Mouse (Mus musculus) liver, embryonic 11.5 days (tissue): ENCODE measurements around the gene Sox5. TPM values are rescaled to one million over a fixed set of nuclear protein-coding genes. Genes with fewer than 3 reads are reported as not detected.
A peak's percentile ranks its signal among the peaks of the same experiment; 100 is the strongest.

Experiments
- ATAC-seq: fragments of 200-750 bp; cut with Nextera tagmentation; replicated peaks from 2 replicates; pipeline ENCODE4 v1.8.0; 2017; ENCODE audit warnings: moderate number of reproducible peaks, mild to moderate bottlenecking, moderate TSS enrichment, moderate library complexity; ENCODE audit not compliant: low FRiP score
- DNase-seq: peaks from one replicate; pipeline ENCODE4 v3.0.0-alpha.2; 2017; ENCODE audit warnings: low spot score
- H3K27ac ChIP-seq: fragments of 300-500 bp; sonication (generic); 2 replicates; pipeline ENCODE4 v1.5.1; 2014; ENCODE audit warnings: mild to moderate bottlenecking, low read depth, low read length, control low read depth
- H3K27me3 ChIP-seq: fragments of 300-500 bp; sonication (generic); replicated peaks from 2 replicates; pipeline ENCODE4 v1.6.1; 2014; ENCODE audit warnings: low read length, mixed read lengths; ENCODE audit not compliant: control insufficient read depth, insufficient read depth
- H3K36me3 ChIP-seq: fragments of 300-500 bp; sonication (generic); 2 replicates; pipeline ENCODE4 v1.6.1; 2014; ENCODE audit warnings: mild to moderate bottlenecking, low read length, moderate library complexity, mixed read lengths; ENCODE audit not compliant: control insufficient read depth, insufficient read depth
- H3K4me1 ChIP-seq: fragments of 300-500 bp; sonication (generic); replicated peaks from 2 replicates; pipeline ENCODE4 v1.6.1; 2014; ENCODE audit warnings: low read length, mixed read lengths; ENCODE audit not compliant: control insufficient read depth, insufficient read depth
- H3K4me2 ChIP-seq: fragments of 300-500 bp; sonication (generic); 2 replicates; pipeline ENCODE4 v1.6.1; 2014; ENCODE audit warnings: mild to moderate bottlenecking, control low read depth, moderate library complexity
- H3K4me3 ChIP-seq: fragments of 300-500 bp; sonication (generic); 2 replicates; pipeline ENCODE4 v1.5.1; 2014; ENCODE audit warnings: low read depth, low read length, control low read depth
- H3K9ac ChIP-seq: fragments of 300-500 bp; sonication (generic); 2 replicates; pipeline ENCODE4 v1.6.1; 2014; ENCODE audit warnings: low read depth, low read length, control low read depth
- H3K9me3 ChIP-seq: fragments of 300-500 bp; sonication (generic); 2 replicates; pipeline ENCODE4 v1.6.1; 2016; ENCODE audit warnings: low read length, inconsistent platforms, mixed read lengths; ENCODE audit not compliant: control insufficient read depth
- WGBS: fragments of 180-500 bp; shearing (Covaris S2); extraction: QIAGEN DNeasy Blood & Tissue Kit; methylation state at CpG from one replicate; pipeline ENCODE4 v1.1.7; 2014; 5-methylcytosine and 5-hydroxymethylcytosine counted together
- polyA plus RNA-seq: library from polyadenylated mRNA; unstranded; fragments of >200 nt; fragmentation: Nextera tagmentation; extraction: Ambion mirVana; gene quantifications from 2 replicates; pipeline ENCODE4 v1.2.1, GENCODE M21; 2014

The Sox5 gene
- polyA plus RNA-seq, 1 experiment from 2014 or later: 10.6 TPM

GRCm38 (mm10) chr6:144307551-144308149 lies 474.1 kb downstream of the Sox5 start:
- ATAC-seq: no peak
- Histone ChIP-seq H3K27ac (no peak overlapping the region), H3K4me1 (no peaks in the 10 kb centered on the region), H3K27me3 (no peaks in the 10 kb centered on the region), H3K4me2 (no peak overlapping the region), H3K36me3 (no peaks in the 10 kb centered on the region), H3K4me3 (no peak overlapping the region), H3K9me3 (no peaks in the 10 kb centered on the region), H3K9ac (no peak overlapping the region)
- no peak for DNase-seq
- 84% methylated on average over 12 of the region's 12 CpGs for WGBS

- Histone ChIP-seq H3K9ac (no peak overlapping the region), H3K4me1 (no peaks in the 10 kb centered on the region), H3K27me3 (no peaks in the 10 kb centered on the region), H3K36me3 (no peaks in the 10 kb centered on the region), H3K4me3 (no peak overlapping the region), H3K4me2 (no peak overlapping the region), H3K27ac (no peak overlapping the region), H3K9me3 (no peaks in the 10 kb centered on the region)
- WGBS: 84% methylated on average over 6 of the region's 6 CpGs
- ATAC-seq (no peak), DNase-seq (no peak)
Measured at GRCm38 (mm10) chr6:144302823-144303222, 479.0 kb downstream of the Sox5 start.

GRCm38 (mm10) chr6:144301082-144301481 lies 480.7 kb downstream of the Sox5 start:
- 81% methylated on average over 4 of the region's 4 CpGs for WGBS
- Histone ChIP-seq H3K36me3 (no peaks in the 10 kb centered on the region), H3K4me2 (no peak overlapping the region), H3K4me3 (no peak overlapping the region), H3K4me1 (no peaks in the 10 kb centered on the region), H3K27ac (no peak overlapping the region), H3K9me3 (no peaks in the 10 kb centered on the region), H3K27me3 (no peaks in the 10 kb centered on the region), H3K9ac (no peak overlapping the region)
- ATAC-seq: no peak
- DNase-seq: no peak

- no peaks in the 10 kb centered on the region for H3K4me1 ChIP-seq
- no peak for DNase-seq
- no peak overlapping the region for H3K4me3 ChIP-seq
- no peaks in the 10 kb centered on the region for H3K9me3 ChIP-seq
- H3K9ac ChIP-seq: no peak overlapping the region
- WGBS: 48% methylated on average over 7 of the region's 7 CpGs
- no peak overlapping the region for H3K27ac ChIP-seq
- H3K4me2 ChIP-seq: no peak overlapping the region
- 0 out of 2 replicates have a peak, but pooled peaks have one; percentile 29 for ATAC-seq
- H3K36me3 ChIP-seq: no peaks in the 10 kb centered on the region
- no peaks in the 10 kb centered on the region for H3K27me3 ChIP-seq
Measured at GRCm38 (mm10) chr6:144299503-144299858, 482.3 kb downstream of the Sox5 start.

- Histone ChIP-seq H3K9me3 (no peaks in the 10 kb centered on the region), H3K4me2 (no peak overlapping the region), H3K9ac (no peak overlapping the region), H3K4me3 (no peak overlapping the region), H3K27ac (no peak overlapping the region), H3K4me1 (no peaks in the 10 kb centered on the region), H3K27me3 (no peaks in the 10 kb centered on the region), H3K36me3 (no peaks in the 10 kb centered on the region)
- no peak for ATAC-seq
- no peak for DNase-seq
- 71% methylated on average over 23 of the region's 23 CpGs for WGBS
Measured at GRCm38 (mm10) chr6:144298641-144299502, 482.9 kb downstream of the Sox5 start.

- Histone ChIP-seq H3K27me3 (no peaks in the 10 kb centered on the region), H3K27ac (no peak overlapping the region), H3K4me1 (no peaks in the 10 kb centered on the region), H3K9ac (no peak overlapping the region), H3K4me3 (no peak overlapping the region), H3K36me3 (no peaks in the 10 kb centered on the region), H3K4me2 (no peak overlapping the region), H3K9me3 (no peaks in the 10 kb centered on the region)
- no peak for ATAC-seq
- no peak for DNase-seq
- WGBS: 80% methylated on average over 5 of the region's 5 CpGs
Measured at GRCm38 (mm10) chr6:144297846-144298245, 483.9 kb downstream of the Sox5 start.

GRCm38 (mm10) chr6:144297131-144297530 lies 484.6 kb downstream of the Sox5 start:
- Histone ChIP-seq H3K4me3 (no peak overlapping the region), H3K27me3 (no peaks in the 10 kb centered on the region), H3K27ac (no peak overlapping the region), H3K9ac (no peak overlapping the region), H3K4me1 (no peaks in the 10 kb centered on the region), H3K9me3 (no peaks in the 10 kb centered on the region), H3K4me2 (no peak overlapping the region), H3K36me3 (no peaks in the 10 kb centered on the region)
- ATAC-seq (no peak), DNase-seq (no peak)
- WGBS: 92% methylated on average over 1 of the region's 1 CpGs

- Histone ChIP-seq H3K9ac (no peak overlapping the region), H3K4me3 (no peak overlapping the region), H3K4me1 (no peaks in the 10 kb centered on the region), H3K4me2 (no peak overlapping the region), H3K36me3 (no peaks in the 10 kb centered on the region), H3K27ac (no peak overlapping the region), H3K27me3 (no peaks in the 10 kb centered on the region), H3K9me3 (no peaks in the 10 kb centered on the region)
- ATAC-seq (no peak), DNase-seq (no peak)
- WGBS: 86% methylated on average over 4 of the region's 4 CpGs
Measured at GRCm38 (mm10) chr6:144291526-144291925, 490.3 kb downstream of the Sox5 start.

- H3K27ac ChIP-seq: no peak overlapping the region
- H3K9ac ChIP-seq: no peak overlapping the region
- no peaks in the 10 kb centered on the region for H3K27me3 ChIP-seq
- no peaks in the 10 kb centered on the region for H3K4me1 ChIP-seq
- H3K36me3 ChIP-seq: no peaks in the 10 kb centered on the region
- DNase-seq: no peak
- no peaks in the 10 kb centered on the region for H3K9me3 ChIP-seq
- no peak for ATAC-seq
- WGBS: 84% methylated on average over 4 of the region's 4 CpGs
- H3K4me3 ChIP-seq: no peak overlapping the region
- H3K4me2 ChIP-seq: no peak overlapping the region
Measured at GRCm38 (mm10) chr6:144286122-144286521, 495.7 kb downstream of the Sox5 start.
